Mouse (Mus musculus) E14TG2a.4 (cell line): ENCODE measurements at regions not wholly inside any gene's neighbourhood (a gene's known extent, or its start where the extent isn't known, plus 50 kb on each side); places are given as distances from the start of the nearest gene placed in this dataset.

Experiments
- CTCF ChIP-seq: conservative IDR thresholded peaks from 2 replicates; pipeline ENCODE4 v1.5.1; 2014; ENCODE audit warnings: low read length
- NANOG ChIP-seq: IDR thresholded peaks from 2 replicates; pipeline ENCODE4 v1.6.1; 2014; ENCODE audit warnings: borderline replicate concordance, low read length, mixed read lengths

DNA sequence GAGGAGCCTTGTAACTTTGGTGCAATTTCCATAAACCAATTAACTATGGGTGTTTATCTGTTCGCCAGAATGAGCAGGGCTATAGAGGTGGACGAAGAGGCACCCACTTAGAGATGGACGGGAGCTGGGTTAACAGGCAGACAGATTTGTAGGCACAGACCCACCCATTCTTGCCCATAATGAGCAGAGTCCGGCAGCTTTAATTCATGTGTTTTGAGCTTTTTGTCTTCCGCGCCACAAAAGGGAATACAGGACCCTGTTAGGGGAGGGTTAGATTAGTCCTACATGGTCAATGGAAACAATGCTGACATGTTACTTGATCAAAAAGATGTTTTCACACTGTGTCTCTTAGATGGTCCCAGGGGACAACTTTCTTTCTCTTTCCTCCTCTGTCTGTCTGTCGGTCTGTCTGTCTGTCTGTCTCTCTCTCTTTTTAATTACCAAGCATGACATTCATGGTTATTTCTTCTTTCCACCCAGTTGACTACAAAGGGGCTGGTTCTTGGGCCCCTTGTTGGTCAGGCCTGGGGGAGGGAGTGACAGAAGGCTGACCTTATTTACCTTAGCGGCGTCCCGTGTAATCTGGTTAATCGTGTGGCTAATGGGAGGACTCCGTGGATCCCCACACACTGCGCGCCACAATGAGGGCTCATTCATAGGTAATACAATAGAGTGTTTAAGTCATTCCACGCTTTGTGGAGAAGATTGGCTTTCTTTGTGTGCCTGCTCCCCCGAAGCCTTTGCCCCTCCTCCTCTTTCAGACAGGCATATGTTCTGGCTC is 483.7 kb downstream of the Ofcc1 start:
- no peak for TF ChIP-seq CTCF
- TF ChIP-seq NANOG = no peak
